Mouse (Mus musculus) T-helper 17 cell (primary cell): ENCODE data around the gene Tspoap1.

Source experiments
- in situ Hi-C, 2 experiments: fragments of 300-600 bp; cut with MboI, MseI; formaldehyde crosslinking; loops; 1 replicate in 1 of 2; 2 replicates in 1 of 2; pipeline ENCODE4 v1.15.1; 2025; ENCODE audit warnings: high pct_unique_total_duplicates in 2 of 2

Tspoap1 gene

DNA sequence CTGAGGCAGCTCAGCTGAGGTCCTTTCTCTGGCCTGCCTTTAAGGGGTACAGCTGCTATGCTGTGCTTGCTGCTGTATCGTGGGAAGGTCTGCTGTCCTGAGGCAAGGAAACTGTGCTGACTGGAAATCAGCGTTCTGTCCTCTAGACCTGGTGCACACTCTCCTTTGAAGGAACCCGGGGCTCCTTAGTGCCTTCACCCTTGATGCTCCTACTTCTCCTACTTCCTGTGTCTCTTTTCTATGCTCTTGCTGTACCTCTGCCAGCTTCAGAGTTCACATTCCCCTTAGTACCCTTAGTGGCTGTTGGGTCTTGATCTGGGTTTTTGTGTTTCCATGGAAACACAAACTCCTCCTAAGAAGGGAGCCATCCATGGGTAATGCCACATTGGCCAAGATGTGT is 16.6 kb upstream of the Tspoap1 start:
- in situ Hi-C loops, result loop anchor here in 1 of 2 experiments (10.0 to 25.0 kb wide), 2 partner anchors 1069 to 1156 kb away; no protein-coding TSS in a partner anchor

DNA sequence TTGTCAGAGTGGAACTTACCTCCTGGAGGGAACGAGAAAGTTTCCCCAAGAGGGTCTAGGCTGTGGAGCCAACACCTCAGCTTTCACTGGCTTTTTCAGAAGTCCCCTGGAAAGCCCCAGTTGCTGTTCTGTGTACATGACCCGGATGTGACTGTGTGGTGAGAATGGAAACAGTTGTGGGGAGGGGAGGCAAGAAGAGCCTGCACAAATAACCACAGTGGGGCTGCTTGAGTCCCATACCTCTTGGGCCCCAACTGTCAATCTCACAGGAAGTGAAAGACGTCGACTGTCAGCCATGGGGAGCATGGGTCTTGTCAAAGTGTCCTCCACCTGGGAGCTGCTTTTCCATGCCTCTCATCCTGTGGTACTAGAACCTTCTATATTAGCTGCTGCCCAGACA is 15.4 kb upstream of the Tspoap1 start:
- in situ Hi-C loops, result loop anchor here in 1 of 2 experiments (10.0 to 25.0 kb wide), 2 partner anchors 1070 to 1158 kb away; no protein-coding TSS in a partner anchor

DNA sequence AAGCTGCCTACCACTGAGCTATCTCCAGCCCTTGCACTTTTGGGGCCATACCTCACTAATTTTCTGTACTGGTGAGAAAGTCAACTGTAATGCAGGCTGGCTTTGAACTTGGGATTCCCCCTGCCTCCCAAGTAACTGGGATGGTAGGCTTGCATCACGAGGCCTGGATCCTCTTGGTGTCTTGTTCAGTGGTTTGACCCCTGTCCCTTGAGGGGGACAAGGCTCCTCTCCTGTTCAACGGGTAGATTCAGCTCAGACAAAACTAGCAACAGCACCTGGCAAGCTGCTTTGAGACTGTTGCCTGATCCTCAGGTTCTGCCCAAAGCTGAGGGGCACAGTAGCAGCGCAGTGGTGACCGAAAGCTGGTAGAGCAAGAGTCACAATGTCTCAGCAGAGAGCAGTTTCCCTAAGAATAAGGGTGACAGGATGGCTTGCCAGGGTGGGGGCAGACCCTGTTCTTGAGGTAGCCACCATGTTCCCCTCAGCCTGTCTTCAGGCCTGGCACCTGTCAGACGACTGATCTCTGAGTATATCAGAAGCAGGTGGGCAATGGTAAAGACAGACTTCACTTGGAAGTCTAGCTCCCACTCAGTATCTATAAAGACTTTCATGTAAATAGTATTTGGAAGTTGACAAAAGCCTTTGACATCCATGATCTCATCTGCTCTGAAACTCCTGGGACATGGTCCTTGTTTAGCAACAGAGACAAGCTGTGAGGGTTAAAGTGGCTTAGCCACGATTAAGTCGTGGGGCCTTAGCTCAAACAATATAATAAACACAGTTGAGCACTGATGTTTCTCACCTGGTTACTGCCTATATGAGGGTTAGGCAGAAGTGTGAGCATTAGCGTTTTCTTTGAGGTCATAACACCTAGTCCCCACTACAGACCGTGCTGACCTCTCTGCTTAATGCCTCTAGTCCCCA is 14.4 kb upstream of the Tspoap1 start:
- in situ Hi-C loops, result loop anchor here in 1 of 2 experiments (10.0 to 25.0 kb wide), 2 partner anchors 1071 to 1159 kb away; no protein-coding TSS in a partner anchor

DNA sequence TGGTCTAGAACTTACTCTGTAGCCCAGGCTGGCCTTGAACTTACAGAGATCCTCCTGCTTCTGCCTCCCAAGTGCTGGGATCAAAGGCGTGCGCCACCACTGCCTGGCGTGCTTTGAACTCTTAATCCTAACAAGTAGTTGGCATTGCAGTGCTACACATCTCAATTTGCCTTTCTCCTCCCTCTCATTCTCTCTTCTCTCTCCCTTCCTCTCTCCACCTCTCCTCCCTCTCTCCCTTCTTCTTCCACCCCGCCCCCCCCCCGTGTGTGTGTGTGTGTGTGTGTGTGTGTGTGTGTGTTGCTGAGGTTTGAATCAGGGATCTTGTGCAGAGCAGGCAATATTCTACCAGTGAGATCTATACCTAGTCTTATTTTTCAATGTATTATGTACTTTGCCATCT is 13.0 kb upstream of the Tspoap1 start:
- in situ Hi-C loops, result loop anchor here in 1 of 2 experiments (10.0 to 25.0 kb wide), 2 partner anchors 1073 to 1160 kb away; no protein-coding TSS in a partner anchor

DNA sequence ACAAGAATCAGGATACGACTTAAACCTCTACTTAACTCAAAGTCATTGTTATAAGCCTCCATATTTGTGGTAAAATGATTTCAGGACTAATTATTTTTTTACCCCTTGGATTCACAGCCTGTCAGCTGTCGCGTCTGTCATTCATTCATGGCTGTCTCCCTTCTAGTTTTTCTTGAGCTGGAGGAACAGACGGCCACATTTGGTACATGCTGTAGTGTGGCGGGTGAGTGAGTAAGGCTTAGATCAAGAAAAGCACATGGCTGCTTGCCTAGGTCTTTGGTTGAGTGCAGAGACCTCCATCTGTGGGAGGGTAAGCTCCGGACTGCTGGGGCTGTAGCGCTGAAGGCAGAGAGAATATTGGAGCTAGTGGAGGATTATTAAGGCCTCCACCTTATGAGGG is 12.6 kb upstream of the Tspoap1 start:
- in situ Hi-C loops, result loop anchor here in 1 of 2 experiments (10.0 to 25.0 kb wide), 2 partner anchors 1073 to 1160 kb away; no protein-coding TSS in a partner anchor

DNA sequence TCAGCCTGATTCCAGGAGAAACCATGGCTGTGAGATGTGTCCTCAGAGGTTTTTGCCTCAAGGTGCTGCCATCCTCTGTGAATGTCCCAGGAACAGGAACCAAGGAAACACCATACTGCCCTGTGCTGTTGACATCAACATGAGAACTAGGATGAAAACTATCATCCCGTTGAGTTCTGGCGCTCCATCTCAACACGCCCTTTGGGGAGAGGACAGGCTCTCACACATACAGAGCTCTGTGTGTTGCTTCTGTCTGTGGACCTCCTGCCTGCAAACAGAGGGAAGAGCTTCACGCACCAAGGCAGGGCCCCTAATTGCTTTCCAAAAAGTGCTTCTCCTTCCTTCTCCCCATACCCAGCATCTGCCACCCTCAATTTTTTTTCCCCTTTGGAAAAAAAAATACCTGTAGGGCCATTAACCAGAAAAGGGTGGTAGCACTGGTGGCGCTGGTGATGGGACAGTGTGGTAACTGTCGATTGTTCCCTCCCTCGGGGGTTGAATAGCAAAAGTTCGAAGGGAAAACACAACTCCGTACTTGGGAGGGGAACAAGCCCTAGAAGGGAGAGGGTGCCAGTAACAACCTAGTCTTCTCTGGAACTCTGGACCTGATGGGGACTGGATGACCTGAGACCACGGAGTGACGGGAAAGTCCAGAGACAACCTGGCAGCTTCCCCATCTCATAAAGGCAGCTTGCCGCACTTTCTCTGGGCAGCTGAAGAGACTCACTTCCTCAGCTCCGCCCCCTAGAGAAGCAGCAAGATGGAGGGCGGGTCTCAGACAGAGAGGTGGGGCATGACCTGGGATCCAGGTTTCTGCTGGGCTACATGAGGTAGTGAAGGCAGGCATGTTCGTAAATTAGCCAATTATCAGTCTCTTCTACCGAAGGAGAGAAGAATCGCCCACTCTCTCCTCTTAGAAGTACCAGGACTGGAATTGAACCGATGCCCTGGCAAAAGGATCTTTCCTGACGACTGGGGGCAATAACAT is 11.9 kb upstream of the Tspoap1 start:
- in situ Hi-C loops, result loop anchor here in 1 of 2 experiments (10.0 to 25.0 kb wide), 2 partner anchors 1074 to 1161 kb away; no protein-coding TSS in a partner anchor

DNA sequence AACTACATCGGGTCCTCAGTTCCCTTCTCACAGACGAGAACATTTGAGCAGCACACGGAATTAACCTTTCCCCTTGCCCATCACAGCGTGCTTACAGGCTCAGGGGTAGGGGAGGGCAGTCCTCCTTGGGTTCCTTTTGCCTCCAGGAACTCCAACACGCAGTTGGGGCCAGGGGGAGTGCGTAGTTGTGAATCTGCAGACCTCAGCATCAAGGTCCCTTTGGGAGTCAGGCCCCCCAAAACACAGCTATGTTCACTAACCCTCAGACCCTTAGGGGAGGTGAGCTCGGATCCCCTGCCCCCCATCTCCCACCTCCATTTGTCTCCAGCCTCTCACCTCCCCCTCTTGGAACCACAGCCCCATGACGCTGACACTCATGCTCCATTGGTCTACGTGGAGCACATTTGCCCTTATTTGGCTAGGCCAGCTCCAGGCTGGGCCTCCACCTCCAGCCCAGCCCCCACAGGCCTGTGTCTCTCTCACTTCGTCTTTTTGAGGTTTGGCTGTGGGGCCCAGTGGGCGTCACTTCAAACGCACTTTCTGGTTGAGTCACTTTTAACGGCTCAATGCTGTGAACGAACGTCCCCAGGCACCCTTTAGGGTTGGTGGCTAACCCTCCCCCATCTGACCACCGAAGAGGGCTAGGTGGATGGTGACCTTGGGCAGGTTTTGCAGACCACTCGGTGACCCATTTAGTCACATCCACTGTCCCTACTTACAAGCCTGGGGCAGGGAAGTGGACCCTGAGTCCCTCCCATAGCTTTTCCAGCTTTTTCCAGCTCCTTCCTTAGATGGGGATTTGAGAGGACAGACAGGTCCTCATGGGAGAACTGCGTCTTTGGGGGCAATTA is 10.9 kb upstream of the Tspoap1 start:
- in situ Hi-C loops, result loop anchor here (10.0 to 25.0 kb wide), 3 partner anchors 1075 to 1165 kb away; no protein-coding TSS in a partner anchor

DNA sequence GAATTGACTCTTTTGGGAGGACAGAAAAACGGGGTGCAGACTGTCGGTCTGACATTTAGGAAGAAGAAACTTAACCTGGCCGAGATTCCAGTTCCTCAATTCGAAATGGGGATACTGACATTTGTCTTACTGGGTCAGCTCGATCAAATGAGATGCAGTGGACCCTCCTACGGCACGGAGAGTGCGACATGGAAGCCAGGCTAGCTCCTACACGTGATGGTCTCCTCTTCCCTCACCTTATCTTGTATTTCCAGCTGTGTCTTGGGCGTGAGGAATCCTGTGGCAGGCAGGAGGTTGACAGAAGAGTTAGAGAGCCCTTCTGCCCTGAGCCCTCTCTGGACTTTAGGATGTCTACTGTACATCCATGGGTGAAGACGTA is 10.3 kb upstream of the Tspoap1 start:
- in situ Hi-C loops, result loop anchor here in 1 of 2 experiments (10.0 kb wide), 1 partner anchor 1165 kb away; no protein-coding TSS in a partner anchor

DNA sequence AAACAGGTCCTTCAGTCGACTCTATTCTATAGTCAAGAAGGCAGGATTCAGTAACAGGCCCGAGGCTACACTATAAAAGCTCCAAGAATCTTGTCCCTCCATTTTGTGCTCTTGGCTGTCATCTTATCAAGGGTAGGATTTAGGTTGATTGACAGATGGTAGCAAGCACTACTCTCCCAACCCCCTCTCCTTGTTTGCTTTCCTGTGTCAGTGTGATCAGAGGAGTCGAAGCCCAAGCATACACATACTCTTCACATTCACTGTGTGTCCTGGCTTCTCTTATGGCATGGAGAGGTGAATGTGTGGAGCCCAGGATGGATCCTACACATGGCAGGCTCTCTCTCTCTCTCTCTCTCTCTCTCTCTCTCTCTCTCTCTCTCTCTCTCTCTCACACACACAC is 9.8 kb upstream of the Tspoap1 start:
- in situ Hi-C loops, result loop anchor here in 1 of 2 experiments (10.0 kb wide), 1 partner anchor 1166 kb away; no protein-coding TSS in a partner anchor

DNA sequence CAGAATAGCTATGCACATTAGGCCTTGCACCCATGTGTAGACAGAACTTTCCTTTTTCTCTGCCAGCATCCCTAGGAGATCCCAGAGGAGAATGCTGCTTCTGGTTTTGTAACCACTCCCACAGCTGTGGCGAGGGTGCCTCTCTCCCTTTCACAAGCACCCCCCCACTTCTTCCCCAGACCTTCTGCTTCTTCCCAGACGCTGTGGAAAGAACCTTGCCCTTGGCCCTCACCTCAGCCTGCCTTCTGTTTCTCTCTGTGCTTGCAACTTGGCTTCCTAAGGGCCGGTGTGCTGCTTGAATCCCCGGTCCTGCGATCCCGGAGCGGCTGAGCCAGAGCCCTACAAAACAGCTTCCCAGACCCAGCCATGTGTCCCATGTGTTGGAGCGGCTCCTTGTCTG is 9.3 kb upstream of the Tspoap1 start:
- in situ Hi-C loops, result loop anchor here in 1 of 2 experiments (10.0 kb wide), 1 partner anchor 1166 kb away; no protein-coding TSS in a partner anchor

DNA sequence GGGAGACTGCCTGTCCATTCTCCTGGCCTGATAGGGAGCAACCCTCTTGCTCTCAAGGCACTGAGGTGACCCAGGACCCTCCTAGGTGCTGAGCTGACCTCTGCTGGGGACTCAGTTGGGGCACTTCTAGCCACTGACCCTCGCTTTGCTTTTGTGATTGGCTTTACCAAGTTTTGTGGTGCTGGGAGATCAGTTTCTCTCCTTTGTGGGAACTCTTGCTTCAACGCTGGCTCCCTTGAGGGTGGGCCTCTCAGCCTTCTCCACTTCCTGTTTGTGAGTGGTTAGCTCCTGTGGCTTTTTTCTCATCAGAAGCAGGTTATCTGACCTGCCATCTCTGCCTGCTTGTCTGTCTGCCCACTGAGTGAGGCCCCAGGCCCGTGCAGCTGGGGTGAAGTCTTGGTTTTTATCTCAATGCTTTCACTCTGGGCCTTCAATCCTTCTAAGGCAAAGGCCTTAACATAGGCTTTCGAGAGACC is 8.8 kb upstream of the Tspoap1 start:
- in situ Hi-C loops, result loop anchor here in 1 of 2 experiments (10.0 kb wide), 1 partner anchor 1167 kb away; no protein-coding TSS in a partner anchor

DNA sequence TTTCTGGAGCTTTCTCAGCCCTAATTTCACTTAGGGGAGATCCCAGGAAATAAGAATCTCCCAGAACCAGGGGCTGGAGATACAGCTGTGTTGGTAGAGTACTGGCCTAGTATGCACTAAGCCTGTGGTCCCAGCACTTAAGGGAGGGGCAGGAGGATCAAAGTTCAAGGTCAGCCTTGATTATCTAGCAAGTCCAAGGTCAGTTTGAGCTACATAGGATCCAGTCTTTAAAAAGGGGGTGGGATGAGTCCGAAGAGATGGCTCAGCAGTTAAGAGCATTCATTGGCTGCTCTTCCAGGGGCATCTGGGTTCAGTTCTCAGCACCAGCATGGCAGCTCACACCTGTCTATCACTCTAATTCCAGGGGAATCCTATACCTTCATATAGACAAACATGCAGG is 8.0 kb upstream of the Tspoap1 start:
- in situ Hi-C loops, result loop anchor here in 1 of 2 experiments (10.0 kb wide), 1 partner anchor 1168 kb away; no protein-coding TSS in a partner anchor

DNA sequence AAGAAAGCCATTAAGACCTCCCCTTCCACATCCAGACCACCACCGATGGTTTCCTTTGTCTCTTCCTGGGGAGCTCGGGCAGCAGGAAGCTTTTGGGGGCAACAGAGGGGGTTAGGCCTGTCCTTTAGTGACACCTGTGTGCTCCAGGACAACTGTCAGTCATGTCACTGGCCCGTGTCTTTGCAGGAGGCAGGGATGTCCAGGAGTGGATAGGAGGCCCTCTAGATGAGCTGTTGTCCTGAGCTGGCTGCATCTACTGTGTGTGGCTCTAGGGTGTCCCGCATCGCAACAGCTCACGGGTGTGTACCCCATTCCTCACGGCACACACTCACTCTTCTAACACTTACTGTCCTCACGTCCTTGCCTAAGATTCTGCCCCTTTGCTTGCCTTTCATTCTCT is 7.1 kb upstream of the Tspoap1 start:
- in situ Hi-C loops, result loop anchor here in 1 of 2 experiments (10.0 kb wide), 1 partner anchor 1168 kb away; no protein-coding TSS in a partner anchor

DNA sequence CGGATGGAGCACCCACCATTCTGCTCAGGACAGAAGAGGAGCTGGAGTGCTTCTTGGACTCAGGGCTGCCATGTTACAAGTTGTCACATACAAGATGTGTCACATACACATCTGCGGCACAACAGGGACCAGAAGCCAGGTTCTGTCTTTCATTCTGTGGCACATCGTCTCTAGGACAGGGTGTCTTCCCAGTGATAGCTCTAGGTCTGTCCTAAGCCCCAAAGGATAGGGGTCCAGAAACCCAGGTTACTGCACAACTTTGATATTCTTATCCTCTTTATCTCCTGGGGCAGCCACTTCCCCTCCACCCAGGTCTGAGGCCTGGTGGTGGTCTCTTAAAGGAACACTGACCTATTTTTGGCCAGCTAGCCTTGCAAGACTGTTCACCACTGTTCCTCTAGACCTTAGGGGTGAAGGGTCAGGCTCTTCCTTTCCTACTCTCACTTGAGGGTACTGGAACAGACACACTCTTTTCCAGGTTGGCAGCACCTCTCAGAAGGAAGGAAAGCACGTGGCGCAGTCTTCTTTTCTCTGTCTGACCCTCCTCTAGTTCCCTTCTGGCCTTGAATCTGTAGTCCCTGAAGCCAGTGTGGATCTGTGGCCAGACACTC is 6.3 kb upstream of the Tspoap1 start:
- in situ Hi-C loops, result loop anchor here in 1 of 2 experiments (10.0 kb wide), 1 partner anchor 1169 kb away; no protein-coding TSS in a partner anchor

DNA sequence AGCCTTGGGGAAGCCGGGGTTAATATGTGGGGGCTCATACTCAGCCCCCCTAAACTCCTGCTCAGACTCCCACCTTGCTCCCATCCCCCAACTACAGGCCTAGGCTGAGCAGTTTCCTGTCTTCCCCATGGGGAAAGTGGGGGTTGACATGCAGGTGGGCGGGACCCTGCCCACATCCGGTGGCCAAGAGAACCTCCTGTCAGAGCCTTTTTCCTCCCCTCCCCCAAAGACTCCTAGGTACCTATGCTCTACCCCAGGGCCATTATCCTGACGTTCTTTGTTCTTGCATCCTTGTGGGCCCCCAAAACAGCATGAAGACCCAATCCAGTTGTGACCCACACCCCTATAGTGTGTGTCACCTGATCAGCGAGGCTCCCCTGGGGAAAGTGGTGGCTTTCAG is 5.7 kb upstream of the Tspoap1 start:
- in situ Hi-C loops, result loop anchor here in 1 of 2 experiments (10.0 kb wide), 1 partner anchor 1170 kb away; no protein-coding TSS in a partner anchor

DNA sequence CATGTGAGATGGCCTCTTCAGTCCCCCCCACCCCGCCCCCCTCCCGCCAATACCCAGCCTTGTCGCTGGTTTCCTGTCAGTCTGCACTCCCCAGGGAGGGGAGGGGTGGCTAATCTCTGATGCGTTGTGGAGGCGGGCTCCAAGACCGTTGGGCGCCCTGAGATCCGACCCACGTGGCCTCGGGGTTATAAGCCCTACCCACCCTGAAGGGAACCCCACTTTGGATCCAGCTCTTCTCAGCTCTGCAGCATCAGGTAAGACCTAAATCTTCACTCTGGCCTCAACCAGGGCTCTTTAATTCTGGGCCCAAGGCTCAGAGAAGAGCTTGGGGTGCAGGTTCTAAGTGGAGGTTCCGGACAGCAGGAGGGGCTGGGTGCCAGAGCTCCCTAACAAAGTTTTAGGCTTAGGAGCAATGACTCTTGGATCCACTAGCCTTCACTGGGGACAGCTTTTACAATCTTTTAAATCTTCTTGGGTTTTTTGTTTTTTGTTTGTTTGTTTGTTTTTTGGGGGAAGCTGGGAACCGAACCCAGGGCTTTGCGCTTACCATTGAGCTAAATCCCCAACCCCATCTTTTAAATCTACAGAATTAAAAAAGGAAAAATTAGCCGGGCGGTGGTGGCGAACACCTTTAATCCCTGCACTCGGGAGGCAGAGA is 4.9 kb upstream of the Tspoap1 start:
- in situ Hi-C loops, result loop anchor here in 1 of 2 experiments (10.0 kb wide), 1 partner anchor 1171 kb away; no protein-coding TSS in a partner anchor

DNA sequence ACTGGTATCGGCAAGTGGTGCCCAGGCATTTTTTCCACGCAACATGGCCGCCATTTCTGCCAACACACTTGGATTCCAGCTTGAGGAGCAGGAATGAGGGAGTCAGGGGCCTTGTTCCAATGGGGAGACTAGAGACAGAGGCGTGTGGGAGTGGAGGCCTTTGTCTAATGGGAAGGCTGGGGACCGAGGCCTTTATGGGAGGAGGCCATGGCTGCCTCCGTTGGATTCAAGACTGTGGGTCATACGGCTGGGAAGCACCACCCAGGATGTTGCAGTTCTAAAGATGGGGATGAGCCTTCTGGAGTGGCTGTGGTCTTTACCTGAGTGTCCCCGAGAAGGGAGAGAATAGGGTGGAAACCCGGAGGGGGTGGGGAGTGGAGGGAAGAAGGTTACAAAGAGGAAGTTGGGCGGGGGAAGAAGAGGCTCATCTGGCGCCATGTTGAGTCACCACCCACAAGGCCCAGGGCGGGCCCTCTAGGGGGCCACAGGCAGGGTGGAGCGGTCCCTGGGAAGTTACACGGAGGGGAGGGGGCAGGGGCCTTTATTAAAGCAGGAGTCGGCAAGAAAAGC is 4.0 kb upstream of the Tspoap1 start:
- in situ Hi-C loops, result loop anchor here in 1 of 2 experiments (10.0 kb wide), 1 partner anchor 1172 kb away; no protein-coding TSS in a partner anchor
